Mouse (Mus musculus): ENCODE results near the gene Mtch1. TPM values are rescaled to one million over a fixed set of nuclear protein-coding genes. Genes with fewer than 3 reads are reported as not detected.

Mtch1 gene
- polyA plus RNA-seq, 1 experiment from 2014 or later: 350 TPM

- peaks cover 4% of the 10 kb centered on the region; the same call in 1 of the 2 replicates for H3K36me3 ChIP-seq (ENCODE audit: insufficient read depth, low read length)
- DNase-seq (ENCODE audit: low spot score): peak; percentile 49
- H3K9me3 ChIP-seq (ENCODE audit: low read length): no peaks in the 10 kb centered on the region
- peak overlapping the region; percentile 88 for H3K9ac ChIP-seq (replicated peaks; ENCODE audit: low read depth)
- H3K4me3 ChIP-seq (ENCODE audit: low read depth, low read length): peak overlapping the region; percentile 94
- peak overlapping the region; percentile 76 for H3K4me2 ChIP-seq (replicated peaks; ENCODE audit: low read depth, low read length)
- peak; percentile 6 for ATAC-seq
- WGBS: under 1% methylated on average over 32 of the region's 45 CpGs
- peak overlapping the region; percentile 96 for H3K27ac ChIP-seq (ENCODE audit: low read length)
- H3K27me3 ChIP-seq (replicated peaks; ENCODE audit: insufficient read depth, low read length): no peaks in the 10 kb centered on the region
- no peak; the same call in 1 of the 2 replicates for TF ChIP-seq EP300 (IDR thresholded peaks at IDR 0.05)
- TF ChIP-seq CTCF (IDR thresholded peaks at IDR 0.05): no peak
- H3K4me1 ChIP-seq (ENCODE audit: insufficient read depth, low read depth, low read length): peaks cover 14% of the 10 kb centered on the region
Observed at GRCm38 (mm10) chr17:29347126-29347644, 549 bp downstream of the Mtch1 start.

- peak overlapping the region; percentile 88 for H3K9ac ChIP-seq (replicated peaks; ENCODE audit: low read depth)
- no peaks in the 10 kb centered on the region for H3K9me3 ChIP-seq (ENCODE audit: low read length)
- TF ChIP-seq CTCF (IDR thresholded peaks at IDR 0.05): no peak
- TF ChIP-seq EP300 (IDR thresholded peaks at IDR 0.05): no peak
- WGBS: 2% methylated on average over 11 of the region's 11 CpGs
- peaks cover 20% of the 10 kb centered on the region for H3K4me1 ChIP-seq (ENCODE audit: insufficient read depth, low read depth, low read length)
- H3K4me3 ChIP-seq (ENCODE audit: low read depth, low read length): peak overlapping the region; percentile 94
- peaks cover 4% of the 10 kb centered on the region; the same call in 1 of the 2 replicates for H3K36me3 ChIP-seq (ENCODE audit: insufficient read depth, low read length)
- peak overlapping the region; percentile 76 for H3K4me2 ChIP-seq (replicated peaks; ENCODE audit: low read depth, low read length)
- no peaks in the 10 kb centered on the region for H3K27me3 ChIP-seq (replicated peaks; ENCODE audit: insufficient read depth, low read length)
- DNase-seq (ENCODE audit: low spot score): peak; percentile 71
- H3K27ac ChIP-seq (ENCODE audit: low read length): peak overlapping the region; percentile 96
- ATAC-seq: no peak
Observed at GRCm38 (mm10) chr17:29346496-29347125, 1.1 kb downstream of the Mtch1 start.

- Histone ChIP-seq H3K4me3 (ENCODE audit: low read depth, low read length) (no peak overlapping the region), H3K4me1 (ENCODE audit: insufficient read depth, low read depth, low read length) (peaks cover 32% of the 10 kb centered on the region), H3K27me3 (replicated peaks; ENCODE audit: insufficient read depth, low read length) (no peaks in the 10 kb centered on the region), H3K36me3 (ENCODE audit: insufficient read depth, low read length) (peaks cover 4% of the 10 kb centered on the region; the same call in 1 of the 2 replicates), H3K4me2 (replicated peaks; ENCODE audit: low read depth, low read length) (peak overlapping the region; percentile 76; the same call in 1 of the 2 replicates), H3K9ac (replicated peaks; ENCODE audit: low read depth) (no peak overlapping the region), H3K9me3 (ENCODE audit: low read length) (no peaks in the 10 kb centered on the region), H3K27ac (ENCODE audit: low read length) (no peak overlapping the region)
- DNase-seq (ENCODE audit: low spot score): no peak
- WGBS: 83% methylated on average over 12 of the region's 12 CpGs
- no peak for TF ChIP-seq CTCF (IDR thresholded peaks at IDR 0.05)
- TF ChIP-seq EP300 (IDR thresholded peaks at IDR 0.05): no peak
- no peak for ATAC-seq
Observed at GRCm38 (mm10) chr17:29345272-29345671, 2.5 kb downstream of the Mtch1 start.

GRCm38 (mm10) chr17:29343241-29343640, 4.5 kb downstream of the Mtch1 start:
- no peak overlapping the region for H3K9ac ChIP-seq (replicated peaks; ENCODE audit: low read depth)
- peaks cover 27% of the 10 kb centered on the region for H3K4me1 ChIP-seq (ENCODE audit: insufficient read depth, low read depth, low read length)
- no peaks in the 10 kb centered on the region for H3K9me3 ChIP-seq (ENCODE audit: low read length)
- H3K4me3 ChIP-seq (ENCODE audit: low read depth, low read length): no peak overlapping the region
- DNase-seq (ENCODE audit: low spot score) (peak; percentile 37), ATAC-seq (no peak)
- H3K27me3 ChIP-seq (replicated peaks; ENCODE audit: insufficient read depth, low read length): no peaks in the 10 kb centered on the region
- TF ChIP-seq EP300 (IDR thresholded peaks at IDR 0.05): no peak
- no peak for TF ChIP-seq CTCF (IDR thresholded peaks at IDR 0.05)
- no peak overlapping the region for H3K27ac ChIP-seq (ENCODE audit: low read length)
- 66% methylated on average over 5 of the region's 5 CpGs for WGBS
- no peak overlapping the region for H3K4me2 ChIP-seq (replicated peaks; ENCODE audit: low read depth, low read length)
- peaks cover 12% of the 10 kb centered on the region; the same call in 1 of the 2 replicates for H3K36me3 ChIP-seq (ENCODE audit: insufficient read depth, low read length)

- no peak overlapping the region for H3K4me3 ChIP-seq (ENCODE audit: low read depth, low read length)
- H3K9ac ChIP-seq (replicated peaks; ENCODE audit: low read depth): no peak overlapping the region
- 27% methylated on average over 13 of the region's 13 CpGs for WGBS
- H3K27ac ChIP-seq (ENCODE audit: low read length): peak overlapping the region; percentile 92
- peak; percentile 83 for ATAC-seq
- peaks cover 25% of the 10 kb centered on the region for H3K4me1 ChIP-seq (ENCODE audit: insufficient read depth, low read depth, low read length)
- peaks cover 18% of the 10 kb centered on the region; the same call in 1 of the 2 replicates for H3K36me3 ChIP-seq (ENCODE audit: insufficient read depth, low read length)
- H3K4me2 ChIP-seq (replicated peaks; ENCODE audit: low read depth, low read length): peak overlapping the region; percentile 43
- no peaks in the 10 kb centered on the region for H3K27me3 ChIP-seq (replicated peaks; ENCODE audit: insufficient read depth, low read length)
- no peaks in the 10 kb centered on the region for H3K9me3 ChIP-seq (ENCODE audit: low read length)
- peak; percentile 65; the same call in 1 of the 2 replicates for TF ChIP-seq EP300 (IDR thresholded peaks at IDR 0.05)
- TF ChIP-seq CTCF (IDR thresholded peaks at IDR 0.05): no peak; the same call in 1 of the 2 replicates
- peak; percentile 92 for DNase-seq (ENCODE audit: low spot score)
Observed at GRCm38 (mm10) chr17:29342010-29342910, 5.5 kb downstream of the Mtch1 start.

GRCm38 (mm10) chr17:29341591-29342003, 6.1 kb downstream of the Mtch1 start:
- Histone ChIP-seq H3K36me3 (ENCODE audit: insufficient read depth, low read length) (peaks cover 20% of the 10 kb centered on the region), H3K4me3 (ENCODE audit: low read depth, low read length) (no peak overlapping the region), H3K27me3 (replicated peaks; ENCODE audit: insufficient read depth, low read length) (no peaks in the 10 kb centered on the region), H3K27ac (ENCODE audit: low read length) (peak overlapping the region; percentile 92), H3K4me2 (replicated peaks; ENCODE audit: low read depth, low read length) (peak overlapping the region; percentile 43), H3K4me1 (ENCODE audit: insufficient read depth, low read depth, low read length) (peaks cover 25% of the 10 kb centered on the region), H3K9ac (replicated peaks; ENCODE audit: low read depth) (no peak overlapping the region), H3K9me3 (ENCODE audit: low read length) (no peaks in the 10 kb centered on the region)
- DNase-seq (ENCODE audit: low spot score) (peak; percentile 90), ATAC-seq (peak; percentile 65)
- 12% methylated on average over 9 of the region's 9 CpGs for WGBS
- TF ChIP-seq CTCF (IDR thresholded peaks at IDR 0.05): peak; percentile 54
- no peak; the same call in 1 of the 2 replicates for TF ChIP-seq EP300 (IDR thresholded peaks at IDR 0.05)
